Mouse (Mus musculus): ENCODE results near the gene Smtnl1. TPM values are rescaled to one million over a fixed set of nuclear protein-coding genes. Genes with fewer than 3 reads are reported as not detected.

Gene Smtnl1
- polyA plus RNA-seq, 1 experiment from 2014 or later, result not detected

DNA sequence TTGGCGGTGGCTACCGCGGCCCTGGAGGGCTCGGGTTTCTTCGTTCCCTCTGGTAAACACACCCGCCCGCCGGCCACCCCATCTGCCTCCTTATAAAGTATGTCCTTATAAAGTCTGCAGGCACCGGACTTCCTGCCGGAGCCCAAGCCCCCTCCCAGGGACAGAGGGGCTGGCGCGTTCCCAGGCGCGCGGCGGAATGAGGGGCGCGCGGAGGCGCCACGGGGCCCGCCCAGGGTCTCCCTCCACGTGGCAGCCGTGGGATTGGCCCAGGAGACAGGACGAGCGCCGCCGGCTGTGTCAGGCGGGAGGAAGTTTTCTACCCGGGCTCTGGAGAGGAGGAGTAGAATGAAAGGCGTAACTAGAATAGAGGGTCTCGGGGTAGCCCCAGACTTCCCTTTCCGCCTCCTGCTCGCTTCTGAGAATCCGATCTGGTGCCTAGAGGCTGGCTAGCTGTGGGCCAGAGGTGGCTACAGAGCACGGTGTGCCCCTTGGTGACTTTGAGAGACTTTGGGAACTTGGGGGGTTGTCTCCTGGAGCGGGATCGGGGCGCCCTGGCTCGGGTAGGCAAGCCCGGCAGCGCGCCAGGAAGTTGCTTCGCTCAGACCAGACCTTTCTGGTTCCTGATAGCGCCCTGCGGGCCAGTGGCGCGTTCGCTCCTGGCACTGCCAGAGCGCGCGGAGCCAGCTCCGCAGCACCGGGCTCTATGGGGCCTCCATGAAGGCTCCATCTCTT lies 17.7 kb upstream of the Smtnl1 start:
- Histone ChIP-seq H3K27ac (replicated peaks; ENCODE audit: low read depth, low read length) (no peak overlapping the region), H3K4me3 (replicated peaks; ENCODE audit: low read depth, low read length) (peak overlapping the region; percentile 50), H3K4me1 (ENCODE audit: control insufficient read depth, insufficient read depth, low read length) (peaks cover 14% of the 10 kb centered on the region), H3K9me3 (ENCODE audit: control insufficient read depth, low read length) (no peaks in the 10 kb centered on the region), H3K9ac (replicated peaks; ENCODE audit: low read length) (peak overlapping the region; percentile 50), H3K36me3 (ENCODE audit: control insufficient read depth, insufficient read depth, low read length) (no peaks in the 10 kb centered on the region), H3K27me3 (ENCODE audit: control insufficient read depth, insufficient read depth, low read length) (peaks cover 44% of the 10 kb centered on the region), H3K4me2 (ENCODE audit: low read length) (peak overlapping the region; percentile 88)
- WGBS, result under 1% methylated on average over 54 of the region's 54 CpGs
- peak; percentile 73 for DNase-seq
- ATAC-seq (ENCODE audit: low FRiP score, low TSS enrichment), result peak; percentile 71

DNA sequence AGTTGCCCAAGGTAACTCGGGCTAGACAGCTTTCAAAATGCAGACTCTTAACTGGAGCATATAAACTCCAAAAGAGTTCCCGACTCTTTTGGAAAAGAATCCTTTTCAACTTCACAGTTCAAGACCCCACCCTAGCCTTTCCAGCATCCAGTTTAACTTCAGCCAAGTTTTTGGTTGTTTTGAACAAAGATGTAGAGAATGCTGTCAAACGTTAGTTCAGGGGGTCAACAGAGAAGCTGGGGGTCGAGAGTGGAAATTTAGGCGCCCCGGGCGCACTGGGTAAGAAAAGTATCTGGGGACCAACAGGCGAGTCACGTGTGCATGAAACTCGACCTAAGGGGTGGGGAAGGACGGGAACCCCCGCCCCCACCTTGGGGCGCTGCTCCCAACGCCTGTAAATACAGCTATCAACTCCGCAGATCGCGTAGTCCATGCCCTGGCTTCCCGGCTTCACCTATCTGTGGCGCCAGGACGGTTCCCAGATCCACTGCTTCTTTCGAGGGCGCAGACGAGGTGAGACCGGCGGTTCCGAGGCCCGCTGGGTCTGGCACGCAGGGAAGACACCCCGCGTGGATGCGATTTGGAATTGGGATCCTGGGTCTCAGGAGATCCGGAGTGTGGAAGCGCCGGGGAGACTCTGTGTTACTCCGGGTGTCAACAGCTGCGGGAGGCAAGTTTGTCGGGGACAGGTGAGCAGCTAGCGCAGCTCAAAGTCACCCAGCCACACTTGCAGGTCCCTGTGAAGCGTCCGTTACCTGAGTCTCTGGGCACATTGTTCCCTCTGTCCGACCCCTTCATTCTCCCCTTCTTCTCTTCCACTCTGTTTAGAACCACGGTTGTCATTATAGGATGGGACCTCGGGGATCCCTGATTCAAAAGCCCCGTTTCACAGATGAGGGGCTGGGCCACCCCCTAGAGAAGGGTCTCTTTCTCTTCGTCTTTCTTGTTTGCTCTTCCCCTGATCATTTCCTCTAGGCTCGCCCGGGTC lies 16.8 kb upstream of the Smtnl1 start:
- Histone ChIP-seq H3K4me3 (replicated peaks; ENCODE audit: low read depth, low read length) (peak overlapping the region; percentile 50), H3K36me3 (ENCODE audit: control insufficient read depth, insufficient read depth, low read length) (no peaks in the 10 kb centered on the region), H3K4me2 (ENCODE audit: low read length) (peak overlapping the region; percentile 88), H3K27me3 (ENCODE audit: control insufficient read depth, insufficient read depth, low read length) (peaks cover 44% of the 10 kb centered on the region), H3K9me3 (ENCODE audit: control insufficient read depth, low read length) (no peaks in the 10 kb centered on the region), H3K4me1 (ENCODE audit: control insufficient read depth, insufficient read depth, low read length) (peaks cover 14% of the 10 kb centered on the region), H3K27ac (replicated peaks; ENCODE audit: low read depth, low read length) (no peak overlapping the region), H3K9ac (replicated peaks; ENCODE audit: low read length) (peak overlapping the region; percentile 50)
- DNase-seq (peak; percentile 25), ATAC-seq (ENCODE audit: low FRiP score, low TSS enrichment) (no peak)
- under 1% methylated on average over 47 of the region's 47 CpGs for WGBS

DNA sequence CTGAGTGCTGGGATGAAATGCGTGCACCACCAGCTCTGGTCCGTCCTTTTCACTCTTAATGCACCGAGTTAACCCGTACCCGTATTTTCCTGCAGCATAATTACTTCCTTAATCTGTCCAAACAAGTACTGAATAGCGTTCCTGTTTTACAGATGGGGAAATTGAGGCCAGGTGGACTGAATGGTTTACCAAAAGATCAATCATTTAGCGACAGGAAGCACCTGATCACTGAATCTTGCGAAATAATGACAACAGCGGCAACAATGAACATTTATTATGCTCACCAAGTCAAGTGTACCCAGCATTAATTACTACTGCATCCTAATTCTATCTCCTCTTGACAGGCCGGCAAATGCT lies 16.1 kb upstream of the Smtnl1 start, which contains the start of gene Slc43a1:
Gene Slc43a1, plus strand, starts transcription at position 258 of the 357 bp plus-strand sequence.
- no peak for DNase-seq

DNA sequence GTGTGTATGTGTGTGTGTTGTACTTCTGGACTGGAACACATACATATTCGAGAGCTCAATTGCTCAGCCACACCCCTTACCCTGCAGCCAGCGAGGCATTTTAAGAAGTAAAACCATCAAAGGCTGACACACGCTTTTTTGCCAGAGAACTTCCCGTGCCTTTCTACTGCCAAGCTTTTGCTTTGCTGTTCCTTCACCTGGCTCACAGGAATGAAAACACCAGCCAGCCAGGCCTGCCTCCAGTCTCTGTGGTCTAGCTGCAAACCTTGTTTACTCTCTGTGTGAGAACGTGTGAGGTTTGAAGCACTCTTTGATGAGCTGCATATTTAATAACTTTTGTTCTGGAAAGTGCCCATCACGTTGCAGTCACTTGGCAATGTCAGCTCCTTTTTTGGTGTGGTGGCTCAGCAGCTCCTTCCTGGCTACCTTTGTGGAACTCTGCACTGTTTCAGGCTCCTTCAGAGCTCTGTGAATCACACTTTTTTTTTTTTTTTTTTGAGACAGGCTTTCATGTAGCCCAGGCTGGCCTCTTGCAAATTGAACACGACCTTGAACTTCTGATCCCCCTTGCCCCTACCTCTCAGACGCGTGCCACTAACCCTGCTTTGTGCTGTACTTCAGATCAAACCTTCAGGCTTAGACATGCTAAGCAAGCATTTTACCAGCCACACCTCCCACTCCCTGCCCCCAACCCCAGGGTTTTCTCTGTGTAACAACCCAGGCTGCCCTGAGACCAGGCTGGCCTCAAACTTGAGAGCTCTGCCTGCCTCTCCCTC lies 15.6 kb upstream of the Smtnl1 start:
- WGBS, result 26% methylated on average over 9 of the region's 9 CpGs
- Histone ChIP-seq H3K4me3 (replicated peaks; ENCODE audit: low read depth, low read length) (no peak overlapping the region), H3K36me3 (ENCODE audit: control insufficient read depth, insufficient read depth, low read length) (no peaks in the 10 kb centered on the region), H3K9ac (replicated peaks; ENCODE audit: low read length) (no peak overlapping the region), H3K9me3 (ENCODE audit: control insufficient read depth, low read length) (no peaks in the 10 kb centered on the region), H3K4me1 (ENCODE audit: control insufficient read depth, insufficient read depth, low read length) (peaks cover 14% of the 10 kb centered on the region), H3K27ac (replicated peaks; ENCODE audit: low read depth, low read length) (no peak overlapping the region), H3K27me3 (ENCODE audit: control insufficient read depth, insufficient read depth, low read length) (peaks cover 44% of the 10 kb centered on the region), H3K4me2 (ENCODE audit: low read length) (no peak overlapping the region)
- no peak for DNase-seq
- ATAC-seq (ENCODE audit: low FRiP score, low TSS enrichment), result no peak

More for the DNA sequence above, 16.1 kb upstream of the Smtnl1 start, which contains the start of gene Slc43a1:
- Histone ChIP-seq H3K27me3 (ENCODE audit: control insufficient read depth, insufficient read depth, low read length) (peaks cover 44% of the 10 kb centered on the region), H3K9me3 (ENCODE audit: control insufficient read depth, low read length) (no peaks in the 10 kb centered on the region), H3K27ac (replicated peaks; ENCODE audit: low read depth, low read length) (no peak within 1 kb of the TSS), H3K4me3 (replicated peaks; ENCODE audit: low read depth, low read length) (peak within 1 kb of the TSS; percentile 50), H3K9ac (replicated peaks; ENCODE audit: low read length) (peak within 1 kb of the TSS; percentile 50), H3K4me2 (ENCODE audit: low read length) (peak within 1 kb of the TSS; percentile 88), H3K4me1 (ENCODE audit: control insufficient read depth, insufficient read depth, low read length) (peaks cover 14% of the 10 kb centered on the region), H3K36me3 (ENCODE audit: control insufficient read depth, insufficient read depth, low read length) (no peaks in the 10 kb centered on the region)
- WGBS, result 21% methylated on average over 10 of the region's 10 CpGs
- ATAC-seq (ENCODE audit: low FRiP score, low TSS enrichment), result no peak

DNA sequence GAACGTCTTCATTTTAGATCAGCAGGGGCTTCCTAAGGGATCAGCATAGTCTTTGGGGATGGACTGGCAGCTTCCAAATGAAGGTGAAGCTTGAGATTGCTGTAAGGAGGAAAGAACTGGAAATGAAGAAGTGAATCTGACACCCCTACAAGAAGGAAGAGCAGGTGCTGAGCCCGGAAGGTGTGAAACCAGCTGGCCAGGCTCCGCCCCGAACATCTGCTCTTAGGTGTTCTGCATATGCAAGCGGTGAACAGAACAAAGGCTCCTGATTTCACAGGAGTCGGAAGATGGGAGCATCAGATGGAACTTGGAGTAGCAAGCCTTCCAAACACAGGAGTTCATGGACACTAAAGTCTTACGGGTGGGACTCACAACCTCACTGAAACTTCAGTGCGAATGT lies 14.7 kb upstream of the Smtnl1 start:
- ATAC-seq (ENCODE audit: low FRiP score, low TSS enrichment), result no peak
- H3K4me3 ChIP-seq (replicated peaks; ENCODE audit: low read depth, low read length), result no peak overlapping the region
- H3K36me3 ChIP-seq (ENCODE audit: control insufficient read depth, insufficient read depth, low read length), result no peaks in the 10 kb centered on the region
- no peak for DNase-seq
- no peaks in the 10 kb centered on the region for H3K9me3 ChIP-seq (ENCODE audit: control insufficient read depth, low read length)
- peaks cover 44% of the 10 kb centered on the region for H3K27me3 ChIP-seq (ENCODE audit: control insufficient read depth, insufficient read depth, low read length)
- peaks cover 14% of the 10 kb centered on the region for H3K4me1 ChIP-seq (ENCODE audit: control insufficient read depth, insufficient read depth, low read length)
- H3K4me2 ChIP-seq (ENCODE audit: low read length), result no peak overlapping the region
- no peak overlapping the region for H3K9ac ChIP-seq (replicated peaks; ENCODE audit: low read length)
- 69% methylated on average over 8 of the region's 8 CpGs for WGBS
- H3K27ac ChIP-seq (replicated peaks; ENCODE audit: low read depth, low read length), result no peak overlapping the region

DNA sequence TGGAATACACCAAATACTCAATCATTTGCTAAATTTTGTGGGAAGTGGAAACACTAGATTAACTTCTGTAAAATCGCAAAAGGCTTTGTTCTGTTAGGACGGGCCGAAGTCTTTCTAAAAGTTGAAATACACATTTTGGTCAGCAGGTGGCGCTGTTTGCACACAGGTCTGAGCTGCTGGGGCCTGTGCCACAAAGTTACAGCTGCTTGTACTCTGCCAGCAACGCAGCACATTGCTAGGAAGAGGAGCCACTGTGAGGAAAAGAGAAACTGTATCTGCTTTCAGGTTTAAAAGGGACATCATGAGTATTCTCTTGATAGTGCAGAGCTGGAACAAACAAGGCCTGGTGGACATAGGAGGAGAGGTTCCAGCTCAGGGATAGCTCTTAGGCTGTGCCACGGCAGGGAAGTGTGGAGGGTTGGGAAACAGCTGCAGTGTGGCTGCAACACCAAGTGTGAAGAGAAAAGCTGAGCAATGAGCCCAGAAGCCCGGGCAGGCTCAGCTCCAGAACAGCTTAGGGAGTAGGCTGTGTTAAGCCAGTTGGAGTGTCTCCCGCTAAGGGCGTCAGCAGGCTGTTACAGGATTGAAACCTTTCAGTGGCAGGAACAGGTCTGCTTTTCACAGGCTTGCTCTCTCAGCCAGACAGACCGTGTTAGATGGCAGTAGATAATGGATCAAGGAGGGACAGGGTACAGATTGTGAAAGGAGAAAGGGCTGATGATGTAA lies 9.4 kb upstream of the Smtnl1 start:
- Histone ChIP-seq H3K9me3 (ENCODE audit: control insufficient read depth, low read length) (no peaks in the 10 kb centered on the region), H3K4me3 (replicated peaks; ENCODE audit: low read depth, low read length) (no peak overlapping the region), H3K27me3 (ENCODE audit: control insufficient read depth, insufficient read depth, low read length) (no peaks in the 10 kb centered on the region), H3K4me2 (ENCODE audit: low read length) (no peak overlapping the region), H3K27ac (replicated peaks; ENCODE audit: low read depth, low read length) (no peak overlapping the region), H3K4me1 (ENCODE audit: control insufficient read depth, insufficient read depth, low read length) (peaks cover 7% of the 10 kb centered on the region), H3K9ac (replicated peaks; ENCODE audit: low read length) (no peak overlapping the region), H3K36me3 (ENCODE audit: control insufficient read depth, insufficient read depth, low read length) (peaks cover 11% of the 10 kb centered on the region)
- ATAC-seq (ENCODE audit: low FRiP score, low TSS enrichment) (peak; percentile 61; the same call in 1 of the 2 replicates), DNase-seq (peak; percentile 95)
- 37% methylated on average over 10 of the region's 10 CpGs for WGBS

DNA sequence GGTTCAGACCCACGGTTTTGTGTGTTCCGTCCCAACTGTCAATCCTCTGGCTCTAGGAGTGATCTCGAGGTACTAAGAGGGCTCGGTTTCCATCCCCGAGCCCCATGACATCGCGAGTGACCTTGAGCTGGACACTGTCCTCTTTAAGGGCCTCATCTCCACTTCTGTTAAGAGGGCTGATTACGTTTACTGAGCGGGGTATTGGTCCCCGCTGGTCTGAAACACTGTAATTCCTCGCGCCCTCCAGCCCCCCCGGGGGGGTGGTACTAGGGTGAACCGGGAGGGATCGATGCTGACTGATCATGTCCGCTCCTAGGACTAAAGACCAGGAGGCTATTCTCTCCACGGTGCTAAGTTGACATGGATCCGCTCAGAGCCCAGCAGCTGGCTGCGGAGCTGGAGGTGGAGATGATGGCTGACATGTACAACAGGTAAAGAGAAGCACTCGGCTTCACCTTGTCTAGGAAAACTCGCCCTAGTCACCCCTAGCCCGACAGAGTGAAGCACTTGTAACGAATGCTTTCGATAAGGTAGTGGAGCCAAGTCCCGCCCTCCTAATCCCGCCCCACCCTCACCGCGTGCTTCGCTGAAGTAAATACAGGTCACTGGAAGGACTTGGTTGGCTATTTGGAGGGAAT lies 5.0 kb upstream of the Smtnl1 start:
- peak; percentile 46 for ATAC-seq (ENCODE audit: low FRiP score, low TSS enrichment)
- 1% methylated on average over 29 of the region's 29 CpGs for WGBS
- H3K27ac ChIP-seq (replicated peaks; ENCODE audit: low read depth, low read length), result 0 out of 2 replicates have a peak overlapping the region, but pooled peaks have one; percentile 20

More for the DNA sequence above, 5.0 kb upstream of the Smtnl1 start:
- H3K9me3 ChIP-seq (ENCODE audit: control insufficient read depth, low read length), result no peaks in the 10 kb centered on the region
- peak overlapping the region; percentile 66 for H3K9ac ChIP-seq (replicated peaks; ENCODE audit: low read length)
- H3K4me1 ChIP-seq (ENCODE audit: control insufficient read depth, insufficient read depth, low read length), result peaks cover 7% of the 10 kb centered on the region
- peaks cover 11% of the 10 kb centered on the region for H3K36me3 ChIP-seq (ENCODE audit: control insufficient read depth, insufficient read depth, low read length)
- no peaks in the 10 kb centered on the region for H3K27me3 ChIP-seq (ENCODE audit: control insufficient read depth, insufficient read depth, low read length)
- H3K4me3 ChIP-seq (replicated peaks; ENCODE audit: low read depth, low read length), result peak overlapping the region; percentile 84
- peak overlapping the region; percentile 100 for H3K4me2 ChIP-seq (ENCODE audit: low read length)
- no peak for DNase-seq
